Mouse (Mus musculus): Measurements from ENCODE around the gene Insig2. TPM values are rescaled to one million over a fixed set of nuclear protein-coding genes. Genes with fewer than 3 reads are reported as not detected.
A peak's percentile ranks its signal among the peaks of the same experiment; 100 is the strongest.

Gene Insig2
- polyA plus RNA-seq, 1 experiment from 2014 or later: 25.1 TPM

- no peaks in the 10 kb centered on the region for H3K27me3 ChIP-seq (replicated peaks; ENCODE audit: control insufficient read depth, insufficient read depth, low read length)
- H3K4me1 ChIP-seq (ENCODE audit: control insufficient read depth, insufficient read depth, low read length): peaks cover 13% of the 10 kb centered on the region
- ATAC-seq: no peak
- no peaks in the 10 kb centered on the region for H3K36me3 ChIP-seq (ENCODE audit: control insufficient read depth, insufficient read depth, low read length)
- no peaks in the 10 kb centered on the region for H3K9me3 ChIP-seq (ENCODE audit: control insufficient read depth, low read length)
- no peak overlapping the region for H3K9ac ChIP-seq (ENCODE audit: low read depth, low read length)
- H3K27ac ChIP-seq (ENCODE audit: low read length): no peak overlapping the region
- WGBS: 80% methylated on average over 2 of the region's 2 CpGs
- H3K4me2 ChIP-seq (ENCODE audit: low read depth, low read length): no peak overlapping the region
- H3K4me3 ChIP-seq (ENCODE audit: low read length): no peak overlapping the region
Measured at GRCm38 (mm10) chr1:121329391-121329790, 3.0 kb downstream of the Insig2 start.

DNA sequence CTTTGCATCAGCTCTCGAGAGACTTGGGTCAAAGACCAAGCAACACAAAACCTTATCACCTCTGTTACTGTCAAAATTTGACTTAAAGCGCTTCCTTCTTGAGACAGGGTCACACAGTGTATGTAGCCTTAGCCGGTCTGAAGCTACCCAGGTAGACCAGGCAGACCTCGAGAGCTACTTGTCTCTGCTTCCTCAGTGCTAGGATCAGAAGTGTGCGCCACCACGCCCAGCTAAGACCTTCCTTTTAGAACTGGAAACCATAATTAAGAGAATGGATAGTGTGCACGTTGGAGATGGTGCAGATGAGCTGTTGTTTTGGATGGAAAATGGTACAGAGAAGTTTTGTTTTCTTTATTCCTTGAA, 4.2 kb downstream of the Insig2 start:
- WGBS: 5% methylated on average over 7 of the region's 7 CpGs
- ATAC-seq: peak; percentile 81
- H3K27me3 ChIP-seq (replicated peaks; ENCODE audit: control insufficient read depth, insufficient read depth, low read length): no peaks in the 10 kb centered on the region
- H3K4me1 ChIP-seq (ENCODE audit: control insufficient read depth, insufficient read depth, low read length): peaks cover 13% of the 10 kb centered on the region
- H3K4me3 ChIP-seq (ENCODE audit: low read length): peak overlapping the region; percentile 87
- H3K27ac ChIP-seq (ENCODE audit: low read length): peak overlapping the region; percentile 88
- peak overlapping the region; percentile 92 for H3K9ac ChIP-seq (ENCODE audit: low read depth, low read length)
- H3K36me3 ChIP-seq (ENCODE audit: control insufficient read depth, insufficient read depth, low read length): no peaks in the 10 kb centered on the region
- H3K4me2 ChIP-seq (ENCODE audit: low read depth, low read length): peak overlapping the region; percentile 78
- no peaks in the 10 kb centered on the region for H3K9me3 ChIP-seq (ENCODE audit: control insufficient read depth, low read length)

- under 1% methylated on average over 55 of the region's 55 CpGs for WGBS
- peak overlapping the region; percentile 88 for H3K27ac ChIP-seq (ENCODE audit: low read length)
Measured at GRCm38 (mm10) chr1:121327344-121328192, 4.8 kb downstream of the Insig2 start.

DNA sequence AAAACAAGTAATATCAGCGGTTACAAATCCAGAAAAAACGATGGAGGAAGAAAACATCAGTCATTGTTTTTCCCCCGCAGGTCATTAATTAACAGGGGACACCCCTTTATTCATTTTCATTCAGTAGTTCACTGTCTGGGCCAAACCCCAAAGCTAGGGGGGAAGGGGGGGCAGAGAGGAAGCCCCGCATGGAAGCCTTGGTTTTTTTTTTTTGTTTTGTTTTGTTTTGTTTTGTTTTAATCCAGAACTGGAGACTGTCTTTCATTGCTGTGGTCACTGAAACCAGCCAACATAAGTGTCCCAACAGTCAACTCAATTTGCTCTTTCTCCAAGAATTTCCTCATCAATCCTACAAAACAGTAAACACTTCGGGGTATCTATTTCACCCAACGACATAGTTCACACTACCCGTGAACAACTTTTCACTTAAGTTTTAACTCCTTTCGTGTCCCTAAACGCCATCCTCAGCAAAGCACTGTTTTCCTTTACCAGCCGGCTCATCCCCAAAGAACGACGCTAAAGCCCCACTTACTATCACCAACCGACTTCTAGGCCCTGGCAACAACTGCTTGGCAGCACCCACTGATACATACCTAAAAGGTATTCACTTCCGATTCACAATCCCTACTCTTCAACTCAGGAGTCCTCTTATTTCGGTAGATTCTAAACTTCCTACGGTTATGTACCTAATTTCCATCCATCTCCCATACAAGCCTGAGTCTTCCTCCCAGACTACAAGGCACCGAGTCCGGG, 5.6 kb downstream of the Insig2 start:
- H3K36me3 ChIP-seq (ENCODE audit: control insufficient read depth, insufficient read depth, low read length): no peaks in the 10 kb centered on the region
- H3K27ac ChIP-seq (ENCODE audit: low read length): no peak overlapping the region; the same call in 1 of the 2 replicates
- 22% methylated on average over 18 of the region's 18 CpGs for WGBS
- peak overlapping the region; percentile 53 for H3K4me2 ChIP-seq (ENCODE audit: low read depth, low read length)
- H3K27me3 ChIP-seq (replicated peaks; ENCODE audit: control insufficient read depth, insufficient read depth, low read length): no peaks in the 10 kb centered on the region
- peaks cover 13% of the 10 kb centered on the region for H3K4me1 ChIP-seq (ENCODE audit: control insufficient read depth, insufficient read depth, low read length)
- 0 out of 2 replicates have a peak, but pooled peaks have one; percentile 0 for ATAC-seq
- peak overlapping the region; percentile 87 for H3K4me3 ChIP-seq (ENCODE audit: low read length)
- H3K9ac ChIP-seq (ENCODE audit: low read depth, low read length): peak overlapping the region; percentile 92
- no peaks in the 10 kb centered on the region for H3K9me3 ChIP-seq (ENCODE audit: control insufficient read depth, low read length)

More at GRCm38 (mm10) chr1:121327344-121328192, 4.8 kb downstream of the Insig2 start:
- peak; percentile 99 for ATAC-seq
- Histone ChIP-seq H3K27me3 (replicated peaks; ENCODE audit: control insufficient read depth, insufficient read depth, low read length) (no peaks in the 10 kb centered on the region), H3K9ac (ENCODE audit: low read depth, low read length) (peak overlapping the region; percentile 92), H3K4me2 (ENCODE audit: low read depth, low read length) (peak overlapping the region; percentile 78), H3K36me3 (ENCODE audit: control insufficient read depth, insufficient read depth, low read length) (no peaks in the 10 kb centered on the region), H3K4me3 (ENCODE audit: low read length) (peak overlapping the region; percentile 87), H3K9me3 (ENCODE audit: control insufficient read depth, low read length) (no peaks in the 10 kb centered on the region), H3K4me1 (ENCODE audit: control insufficient read depth, insufficient read depth, low read length) (peaks cover 13% of the 10 kb centered on the region)

GRCm38 (mm10) chr1:121323501-121323900, 8.9 kb downstream of the Insig2 start:
- no peak for ATAC-seq
- 53% methylated on average over 4 of the region's 4 CpGs for WGBS
- H3K27ac ChIP-seq (ENCODE audit: low read length): no peak overlapping the region

GRCm38 (mm10) chr1:121314766-121315428, 17.5 kb downstream of the Insig2 start:
- H3K4me2 ChIP-seq (ENCODE audit: low read depth, low read length): no peak overlapping the region
- 88% methylated on average over 3 of the region's 3 CpGs for WGBS
- H3K9ac ChIP-seq (ENCODE audit: low read depth, low read length): no peak overlapping the region
- no peaks in the 10 kb centered on the region for H3K9me3 ChIP-seq (ENCODE audit: control insufficient read depth, low read length)
- H3K4me3 ChIP-seq (ENCODE audit: low read length): no peak overlapping the region
- H3K36me3 ChIP-seq (ENCODE audit: control insufficient read depth, insufficient read depth, low read length): no peaks in the 10 kb centered on the region
- H3K27ac ChIP-seq (ENCODE audit: low read length): no peak overlapping the region
- H3K4me1 ChIP-seq (ENCODE audit: control insufficient read depth, insufficient read depth, low read length): no peaks in the 10 kb centered on the region
- no peak for ATAC-seq
- H3K27me3 ChIP-seq (replicated peaks; ENCODE audit: control insufficient read depth, insufficient read depth, low read length): no peaks in the 10 kb centered on the region

More at GRCm38 (mm10) chr1:121323501-121323900, 8.9 kb downstream of the Insig2 start:
- H3K4me2 ChIP-seq (ENCODE audit: low read depth, low read length): no peak overlapping the region
- no peaks in the 10 kb centered on the region for H3K9me3 ChIP-seq (ENCODE audit: control insufficient read depth, low read length)
- H3K4me1 ChIP-seq (ENCODE audit: control insufficient read depth, insufficient read depth, low read length): peaks cover 10% of the 10 kb centered on the region
- H3K36me3 ChIP-seq (ENCODE audit: control insufficient read depth, insufficient read depth, low read length): no peaks in the 10 kb centered on the region
- H3K27me3 ChIP-seq (replicated peaks; ENCODE audit: control insufficient read depth, insufficient read depth, low read length): no peaks in the 10 kb centered on the region
- H3K9ac ChIP-seq (ENCODE audit: low read depth, low read length): no peak overlapping the region
- H3K4me3 ChIP-seq (ENCODE audit: low read length): no peak overlapping the region

DNA sequence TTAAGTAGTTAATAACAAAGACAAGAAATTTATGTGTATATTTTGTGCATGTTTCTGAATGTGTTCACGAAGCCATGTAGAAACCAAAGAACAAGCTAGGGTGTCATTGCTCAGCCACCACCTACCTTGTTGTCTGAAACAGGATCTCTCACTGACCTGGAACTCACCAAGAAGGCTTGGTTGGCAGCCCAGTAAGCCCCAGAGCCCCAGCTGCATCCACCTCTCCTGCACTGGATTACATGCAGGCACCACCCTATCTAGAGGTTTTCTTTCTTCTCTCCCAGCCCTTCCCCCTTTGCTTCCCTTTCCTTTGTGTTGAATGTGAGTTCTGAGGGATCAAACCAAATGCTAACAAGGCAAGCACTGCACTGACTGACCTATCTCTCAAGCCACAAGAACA, 19.2 kb downstream of the Insig2 start:
- no peak overlapping the region for H3K4me3 ChIP-seq (ENCODE audit: low read length)
- no peaks in the 10 kb centered on the region for H3K36me3 ChIP-seq (ENCODE audit: control insufficient read depth, insufficient read depth, low read length)
- no peak overlapping the region for H3K27ac ChIP-seq (ENCODE audit: low read length)
- H3K27me3 ChIP-seq (replicated peaks; ENCODE audit: control insufficient read depth, insufficient read depth, low read length): no peaks in the 10 kb centered on the region
- WGBS: 89% methylated on average over 1 of the region's 1 CpGs
- H3K4me2 ChIP-seq (ENCODE audit: low read depth, low read length): no peak overlapping the region
- H3K9ac ChIP-seq (ENCODE audit: low read depth, low read length): no peak overlapping the region
- H3K4me1 ChIP-seq (ENCODE audit: control insufficient read depth, insufficient read depth, low read length): no peaks in the 10 kb centered on the region
- no peaks in the 10 kb centered on the region for H3K9me3 ChIP-seq (ENCODE audit: control insufficient read depth, low read length)
- no peak for ATAC-seq

- Histone ChIP-seq H3K4me2 (ENCODE audit: low read depth, low read length) (no peak overlapping the region), H3K4me1 (ENCODE audit: control insufficient read depth, insufficient read depth, low read length) (no peaks in the 10 kb centered on the region), H3K27me3 (replicated peaks; ENCODE audit: control insufficient read depth, insufficient read depth, low read length) (no peaks in the 10 kb centered on the region), H3K27ac (ENCODE audit: low read length) (no peak overlapping the region), H3K36me3 (ENCODE audit: control insufficient read depth, insufficient read depth, low read length) (no peaks in the 10 kb centered on the region), H3K9me3 (ENCODE audit: control insufficient read depth, low read length) (no peaks in the 10 kb centered on the region), H3K4me3 (ENCODE audit: low read length) (no peak overlapping the region), H3K9ac (ENCODE audit: low read depth, low read length) (no peak overlapping the region)
- 91% methylated on average over 4 of the region's 4 CpGs for WGBS
- ATAC-seq: no peak
Measured at GRCm38 (mm10) chr1:121312326-121312725, 20.1 kb downstream of the Insig2 start.

DNA sequence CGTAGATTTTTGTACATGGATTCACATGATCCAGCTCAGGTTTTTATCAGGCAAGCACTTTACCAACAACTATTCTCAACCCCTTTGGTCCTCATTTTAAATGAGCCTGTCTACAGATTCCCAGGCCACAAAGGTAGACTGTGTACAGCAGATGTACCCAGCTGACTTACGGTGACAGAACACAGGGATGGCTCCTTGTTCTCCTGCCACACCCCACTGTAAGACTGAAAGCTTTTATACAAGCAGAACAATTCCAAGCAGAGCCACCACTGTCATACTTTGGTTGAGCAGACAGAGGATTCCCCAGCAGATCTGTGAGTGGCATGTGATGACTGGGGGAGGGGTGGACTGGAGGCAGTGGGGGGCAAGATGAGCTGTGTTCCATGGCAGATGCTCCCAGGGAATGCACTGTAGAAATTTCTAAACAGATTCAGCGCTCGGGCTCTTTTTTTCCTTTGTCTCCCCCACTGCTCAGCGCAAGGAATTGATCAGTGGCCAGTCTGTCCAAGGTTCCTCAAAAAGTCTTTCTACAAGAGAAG, 35.6 kb downstream of the Insig2 start:
- Histone ChIP-seq H3K9me3 (ENCODE audit: control insufficient read depth, low read length) (no peaks in the 10 kb centered on the region), H3K4me3 (ENCODE audit: low read length) (no peak overlapping the region), H3K4me1 (ENCODE audit: control insufficient read depth, insufficient read depth, low read length) (no peaks in the 10 kb centered on the region), H3K27ac (ENCODE audit: low read length) (no peak overlapping the region), H3K4me2 (ENCODE audit: low read depth, low read length) (no peak overlapping the region), H3K27me3 (replicated peaks; ENCODE audit: control insufficient read depth, insufficient read depth, low read length) (no peaks in the 10 kb centered on the region), H3K9ac (ENCODE audit: low read depth, low read length) (no peak overlapping the region), H3K36me3 (ENCODE audit: control insufficient read depth, insufficient read depth, low read length) (no peaks in the 10 kb centered on the region)
- no peak for ATAC-seq
- WGBS: 83% methylated on average over 5 of the region's 5 CpGs

All from intestine, embryonic 16.5 days (tissue).